Mouse (Mus musculus) neural tube, embryonic 15.5 days (tissue): ENCODE measurements around the gene Rad54l. TPM values are rescaled to one million over a fixed set of nuclear protein-coding genes. Genes with fewer than 3 reads are reported as not detected.
A peak's percentile ranks its signal among the peaks of the same experiment; 100 is the strongest.

Experiments
- ATAC-seq: fragments of 200-750 bp; cut with Nextera tagmentation; 2 replicates; pipeline ENCODE4 v1.8.0; 2017; ENCODE audit warnings: mild to moderate bottlenecking, moderate TSS enrichment, moderate library complexity; ENCODE audit not compliant: low FRiP score
- H3K27ac ChIP-seq: fragments of 300-500 bp; sonication (generic); replicated peaks from 2 replicates; pipeline ENCODE4 v1.5.1; 2015; ENCODE audit warnings: mild to moderate bottlenecking, inconsistent platforms
- H3K27me3 ChIP-seq: fragments of 300-500 bp; sonication (generic); replicated peaks from 2 replicates; pipeline ENCODE4 v1.6.1; 2015; ENCODE audit warnings: inconsistent platforms
- H3K36me3 ChIP-seq: fragments of 300-500 bp; sonication (generic); 2 replicates; pipeline ENCODE4 v1.6.1; 2015; ENCODE audit warnings: inconsistent platforms
- H3K4me1 ChIP-seq: fragments of 300-500 bp; sonication (generic); 2 replicates; pipeline ENCODE4 v1.6.1; 2015; ENCODE audit warnings: inconsistent platforms
- H3K4me2 ChIP-seq: fragments of 300-500 bp; sonication (generic); 2 replicates; pipeline ENCODE4 v1.6.1; 2015; ENCODE audit warnings: inconsistent platforms, mild to moderate bottlenecking, moderate library complexity
- H3K4me3 ChIP-seq: fragments of 300-500 bp; sonication (generic); replicated peaks from 2 replicates; pipeline ENCODE4 v1.5.1; 2015; ENCODE audit warnings: mild to moderate bottlenecking, inconsistent platforms
- H3K9ac ChIP-seq: fragments of 300-500 bp; sonication (generic); replicated peaks from 2 replicates; pipeline ENCODE4 v1.6.1; 2015; ENCODE audit warnings: mild to moderate bottlenecking, inconsistent platforms
- H3K9me3 ChIP-seq: fragments of 300-500 bp; sonication (generic); replicated peaks from 2 replicates; pipeline ENCODE4 v1.6.1; 2016; ENCODE audit warnings: inconsistent platforms
- WGBS: fragments of 180-500 bp; shearing (Covaris S2); methylation state at CpG from one replicate; pipeline ENCODE4 v1.1.7; 2015; ENCODE audit warnings: mixed read lengths; 5-methylcytosine and 5-hydroxymethylcytosine counted together
- polyA plus RNA-seq: library from polyadenylated mRNA; unstranded; fragments of >200 nt; fragmentation: Nextera tagmentation; extraction: Ambion mirVana; gene quantifications from 2 replicates; pipeline ENCODE4 v1.2.1, GENCODE M21; 2015

Rad54l gene
- polyA plus RNA-seq, 1 experiment from 2014 or later = 5.6 TPM

DNA sequence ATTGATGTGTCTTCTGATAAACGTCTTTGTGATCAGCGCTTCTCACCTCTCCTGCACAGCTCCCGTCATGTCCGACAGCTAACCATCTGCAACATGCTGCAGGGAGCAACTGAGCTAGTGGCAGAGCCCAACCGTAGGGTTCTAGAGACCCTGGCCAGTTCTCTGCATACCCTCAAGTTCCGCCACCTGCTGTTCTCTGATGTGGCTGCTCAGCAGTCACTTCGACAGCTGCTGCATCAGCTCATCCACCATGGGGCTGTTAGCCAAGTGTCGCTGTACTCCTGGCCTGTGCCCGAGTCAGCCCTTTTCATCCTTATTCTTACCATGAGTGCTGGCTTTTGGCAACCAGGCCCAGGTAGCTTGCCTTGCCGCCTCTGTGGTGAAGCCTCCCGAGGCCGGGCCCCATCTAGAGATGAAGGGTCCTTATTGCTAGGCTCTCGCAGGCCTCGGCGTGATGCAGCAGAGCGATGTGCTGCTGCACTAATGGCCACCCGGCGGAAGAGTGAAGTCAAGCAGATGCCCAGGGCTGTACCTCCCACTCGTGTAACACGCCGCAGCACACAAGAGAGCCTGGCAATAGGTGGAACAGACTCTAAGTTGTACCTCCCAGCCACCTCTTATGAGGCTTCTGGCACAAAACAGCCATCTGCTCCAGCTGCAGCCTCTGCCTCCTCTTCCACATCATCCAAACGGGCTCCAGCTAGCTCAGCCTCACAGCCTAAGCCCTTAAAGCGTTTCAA lies 34.8 kb downstream of the Rad54l start:
- Histone ChIP-seq H3K4me2 (no peak overlapping the region), H3K4me3 (no peak overlapping the region), H3K9me3 (no peaks in the 10 kb centered on the region), H3K4me1 (no peaks in the 10 kb centered on the region), H3K36me3 (peaks cover 86% of the 10 kb centered on the region), H3K27me3 (no peaks in the 10 kb centered on the region), H3K27ac (no peak overlapping the region), H3K9ac (no peak overlapping the region)
- WGBS = 92% methylated on average over 23 of the region's 23 CpGs
- ATAC-seq = no peak

DNA sequence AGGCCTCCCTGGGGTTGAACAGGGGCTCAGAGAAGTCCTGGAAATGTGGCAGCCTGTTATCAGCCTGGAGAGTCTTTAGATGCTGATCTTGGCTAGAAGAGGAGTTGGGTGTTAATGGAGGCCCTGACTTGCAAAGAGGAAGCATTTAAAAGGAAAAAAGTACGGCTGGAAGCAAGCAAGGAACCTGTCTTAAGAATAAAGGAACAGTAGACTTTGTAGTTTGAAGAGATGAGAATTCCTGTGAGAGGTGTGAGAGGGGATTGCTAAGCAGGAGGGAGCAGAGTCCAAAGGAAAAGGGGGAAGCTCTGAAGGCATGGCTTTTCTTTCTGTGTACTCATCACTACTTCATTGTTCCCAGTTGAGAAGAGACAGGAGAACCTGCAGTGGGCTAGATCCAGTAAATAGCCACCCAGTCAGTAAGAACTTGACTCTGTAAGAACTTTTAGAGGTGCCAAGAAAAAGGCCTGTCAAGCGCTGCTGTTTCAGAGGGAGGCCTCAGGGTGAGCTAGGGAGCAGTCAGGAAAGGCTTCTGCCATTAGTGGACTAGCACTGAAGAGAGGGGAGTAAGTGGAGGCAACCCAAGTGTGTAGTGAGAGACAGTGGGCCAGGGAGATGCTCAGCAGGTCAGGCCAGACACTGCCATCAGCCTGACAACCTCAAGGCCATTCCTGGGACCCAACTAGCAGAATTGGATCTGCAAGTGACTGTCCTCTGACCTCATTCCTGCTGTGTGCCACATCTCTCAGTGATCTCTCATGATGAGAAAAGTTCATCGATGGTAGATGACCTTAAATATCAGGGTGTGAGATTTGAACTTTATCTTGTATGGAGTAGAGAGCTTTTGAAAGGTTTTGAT lies 46.0 kb downstream of the Rad54l start:
- Histone ChIP-seq H3K27me3 (no peaks in the 10 kb centered on the region), H3K4me2 (peak overlapping the region; percentile 89), H3K4me1 (peaks cover 31% of the 10 kb centered on the region), H3K27ac (peak overlapping the region; percentile 95), H3K9me3 (no peaks in the 10 kb centered on the region), H3K36me3 (peaks cover 23% of the 10 kb centered on the region), H3K9ac (peak overlapping the region; percentile 97), H3K4me3 (peak overlapping the region; percentile 98)
- 71% methylated on average over 3 of the region's 3 CpGs for WGBS
- no peak for ATAC-seq

DNA sequence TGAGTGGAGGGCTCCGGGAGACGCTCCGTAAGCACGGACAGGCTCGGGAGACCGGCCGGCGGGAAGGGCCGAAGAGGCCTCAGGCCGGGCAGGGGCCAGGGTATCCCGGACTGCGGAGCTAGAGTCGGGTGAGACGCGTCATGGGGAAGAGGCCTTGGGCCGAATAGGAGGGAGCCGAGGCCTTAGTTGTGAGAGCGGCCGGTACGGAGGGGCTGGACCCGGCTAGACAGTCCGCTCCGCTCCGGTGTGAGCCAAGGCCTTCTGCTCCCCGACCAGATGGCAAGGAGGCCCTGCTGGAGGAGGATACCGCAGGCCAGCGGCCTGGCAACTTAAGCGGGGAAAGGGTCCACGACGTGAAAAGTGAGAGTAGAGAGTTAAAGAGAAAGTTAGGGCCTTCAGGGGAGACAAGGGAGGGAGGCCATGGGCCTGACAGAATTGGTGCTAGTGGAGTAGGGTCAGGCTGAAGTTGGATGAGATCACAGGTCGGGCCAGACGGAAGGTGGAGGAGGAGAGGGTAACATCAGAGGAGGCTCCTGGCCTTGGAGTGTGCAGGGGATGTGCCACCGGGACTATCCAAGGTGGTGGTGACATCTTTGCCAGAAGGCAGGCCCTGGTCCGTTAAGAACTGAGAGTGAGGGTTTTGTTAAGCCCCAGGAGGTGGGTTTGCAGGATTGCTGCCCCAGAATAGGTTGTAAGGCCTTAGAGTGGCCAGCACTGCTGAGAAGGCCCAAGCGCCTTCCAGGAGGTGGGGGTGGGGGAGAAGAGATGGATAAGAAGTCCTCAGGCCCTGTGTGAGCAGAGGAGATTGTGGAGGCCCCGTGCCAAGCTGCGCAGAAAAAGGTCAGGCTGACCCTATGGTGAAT lies 46.9 kb downstream of the Rad54l start:
- H3K27ac ChIP-seq = peak overlapping the region; percentile 95
- H3K9me3 ChIP-seq = no peaks in the 10 kb centered on the region
- H3K4me3 ChIP-seq = peak overlapping the region; percentile 98
- peak overlapping the region; percentile 89 for H3K4me2 ChIP-seq
- peaks cover 16% of the 10 kb centered on the region for H3K36me3 ChIP-seq
- H3K27me3 ChIP-seq = no peaks in the 10 kb centered on the region
- H3K4me1 ChIP-seq = peaks cover 35% of the 10 kb centered on the region
- peak overlapping the region; percentile 97 for H3K9ac ChIP-seq
- no peak; the same call in 1 of the 2 replicates for ATAC-seq
- 3% methylated on average over 37 of the region's 37 CpGs for WGBS

DNA sequence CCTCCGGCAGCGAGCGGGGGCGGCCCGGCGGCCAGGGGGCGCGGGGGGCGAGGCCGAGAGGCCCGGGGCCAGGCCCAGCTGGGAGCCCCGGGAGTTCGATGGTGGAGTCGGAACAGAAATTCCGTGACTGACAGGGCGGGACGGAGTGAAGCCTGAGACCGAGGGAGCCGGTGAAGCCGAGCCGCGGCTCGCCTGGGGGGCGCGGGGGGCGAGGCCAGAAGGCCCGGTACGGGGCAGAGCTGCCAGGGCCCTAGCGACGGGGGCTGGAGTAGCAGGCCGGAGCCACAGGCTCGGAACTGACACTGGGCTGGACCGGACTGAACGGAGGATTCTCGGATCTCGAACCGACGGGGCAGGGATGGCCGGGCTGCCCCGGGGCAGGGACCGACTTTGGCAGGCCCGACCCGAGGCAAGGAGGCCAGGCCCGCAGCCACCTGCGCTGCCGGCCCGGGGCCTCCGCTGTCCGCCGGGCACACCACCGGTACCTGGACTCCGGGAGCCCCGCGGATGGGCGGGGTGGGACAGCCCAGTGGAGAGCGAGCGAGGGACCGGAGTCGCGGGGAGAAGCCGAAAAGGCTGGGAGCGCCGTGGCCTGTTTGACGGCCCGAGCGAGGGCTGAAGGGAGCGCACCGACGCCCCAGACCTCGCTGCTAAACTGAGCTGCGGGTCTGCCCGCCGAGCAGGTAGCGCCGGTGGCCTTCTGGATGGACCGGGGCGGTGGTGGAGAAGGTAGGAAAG lies 47.7 kb downstream of the Rad54l start:
- peak overlapping the region; percentile 98 for H3K4me3 ChIP-seq
- WGBS = under 1% methylated on average over 75 of the region's 77 CpGs
- H3K9ac ChIP-seq = peak overlapping the region; percentile 97
- H3K27ac ChIP-seq = peak overlapping the region; percentile 95
- H3K4me1 ChIP-seq = peaks cover 35% of the 10 kb centered on the region
- no peaks in the 10 kb centered on the region for H3K27me3 ChIP-seq
- peaks cover 8% of the 10 kb centered on the region for H3K36me3 ChIP-seq
- H3K4me2 ChIP-seq = peak overlapping the region; percentile 89
- no peaks in the 10 kb centered on the region for H3K9me3 ChIP-seq
- ATAC-seq = peak; percentile 75

DNA sequence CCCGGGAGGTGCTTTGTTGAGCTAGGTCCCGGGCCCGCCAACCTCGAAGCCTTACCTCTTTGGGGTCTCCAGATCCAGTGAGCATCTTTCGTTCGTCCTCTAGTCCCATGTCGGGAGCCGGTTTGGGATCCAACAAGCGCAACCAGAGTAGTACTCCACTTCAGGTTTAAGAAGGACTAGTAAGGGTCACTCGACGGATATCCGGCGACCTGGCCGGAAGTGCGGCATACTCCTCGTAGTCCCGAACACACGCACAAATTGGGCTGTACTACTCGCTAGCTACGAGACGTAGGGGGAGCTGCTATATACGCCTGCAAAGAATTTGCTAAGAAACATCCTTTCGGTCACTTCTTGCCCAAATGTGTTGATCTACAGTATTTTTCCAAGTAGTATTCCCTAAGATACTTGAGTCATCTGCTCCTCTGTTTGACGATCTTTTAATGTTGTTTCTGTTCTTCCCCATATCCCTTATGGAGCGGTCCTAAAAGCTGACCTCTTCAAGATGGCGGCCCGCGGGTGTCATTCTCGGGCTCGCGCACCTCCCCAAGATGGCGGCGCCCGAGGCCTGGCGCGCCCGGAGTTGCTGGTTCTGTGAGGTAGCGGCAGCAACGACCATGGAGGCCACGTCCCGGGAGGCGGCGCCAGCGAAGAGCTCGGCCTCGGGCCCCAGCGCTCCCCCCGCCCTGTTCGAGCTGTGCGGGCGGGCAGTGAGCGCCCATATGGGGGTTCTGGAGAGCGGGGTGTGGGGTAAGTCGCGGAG lies 48.4 kb downstream of the Rad54l start, which contains the start of the genes Uqcrh and Lrrc41:
Uqcrh (minus strand) TSS at position 211 of the 760 bp plus-strand sequence.
Lrrc41 (plus strand) TSS at position 409 of the 760 bp plus-strand sequence.
- Histone ChIP-seq H3K27ac (peak within 1 kb of the TSS; percentile 95), H3K27me3 (no peaks in the 10 kb centered on the region), H3K4me1 (peaks cover 35% of the 10 kb centered on the region), H3K9ac (peak within 1 kb of the TSS; percentile 97), H3K9me3 (no peaks in the 10 kb centered on the region), H3K4me3 (peak within 1 kb of the TSS; percentile 98), H3K4me2 (peak within 1 kb of the TSS; percentile 89), H3K36me3 (peaks cover 5% of the 10 kb centered on the region)
- WGBS = under 1% methylated on average over 55 of the region's 55 CpGs
- ATAC-seq = peak; percentile 95

DNA sequence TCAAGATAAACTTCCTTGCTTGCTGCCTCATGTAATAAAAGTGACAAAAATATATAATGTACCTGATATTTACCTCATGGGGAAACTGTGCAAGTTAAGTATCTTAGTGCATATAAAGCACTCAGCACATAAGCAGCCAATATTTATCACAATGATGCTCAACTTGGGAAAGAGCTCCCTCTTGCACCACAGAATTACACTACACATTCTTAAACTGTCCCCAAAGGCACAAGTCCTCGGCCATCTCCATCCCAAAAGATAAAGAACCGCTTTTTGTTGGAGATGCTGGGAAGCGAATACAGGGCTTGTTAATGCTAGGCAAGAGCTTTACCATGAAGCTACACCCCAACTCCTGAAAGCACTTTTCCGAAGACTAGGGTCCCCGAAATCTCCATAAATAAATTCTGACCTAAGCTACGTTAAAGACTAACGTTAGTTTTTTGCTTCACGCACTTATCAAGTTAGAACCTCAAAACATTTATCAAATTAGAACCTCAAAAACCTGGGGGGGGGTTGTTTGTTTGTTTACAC lies 49.3 kb downstream of the Rad54l start:
- Histone ChIP-seq H3K9ac (peak overlapping the region; percentile 97), H3K27me3 (no peaks in the 10 kb centered on the region), H3K27ac (peak overlapping the region; percentile 95; the same call in 1 of the 2 replicates), H3K36me3 (peaks cover 12% of the 10 kb centered on the region), H3K4me1 (peaks cover 35% of the 10 kb centered on the region), H3K4me2 (peak overlapping the region; percentile 89), H3K4me3 (peak overlapping the region; percentile 98), H3K9me3 (no peaks in the 10 kb centered on the region)
- 2% methylated on average over 8 of the region's 8 CpGs for WGBS
- ATAC-seq = no peak

DNA sequence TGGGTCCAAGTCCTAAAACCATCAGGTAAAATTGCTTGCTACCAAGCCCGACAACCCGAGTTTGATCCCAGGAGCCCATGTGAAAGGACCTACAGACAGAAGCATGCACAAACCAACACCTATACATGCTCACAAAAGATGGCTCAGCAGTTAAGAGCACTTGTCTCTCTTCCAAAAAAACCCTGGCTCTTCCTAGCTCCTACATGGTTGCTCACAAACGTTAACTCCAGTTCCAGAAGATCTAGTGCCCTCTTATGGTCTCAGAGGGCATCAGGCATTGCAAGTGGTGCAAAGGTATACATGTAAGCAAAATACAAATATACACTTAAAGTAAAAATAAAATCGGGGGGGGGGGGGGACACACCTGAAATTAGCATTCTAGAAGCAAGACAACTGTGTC lies 50.3 kb downstream of the Rad54l start:
- Histone ChIP-seq H3K27me3 (no peaks in the 10 kb centered on the region), H3K36me3 (peaks cover 22% of the 10 kb centered on the region), H3K27ac (no peak overlapping the region), H3K9me3 (no peaks in the 10 kb centered on the region), H3K9ac (no peak overlapping the region), H3K4me1 (peaks cover 35% of the 10 kb centered on the region), H3K4me3 (no peak overlapping the region), H3K4me2 (peak overlapping the region; percentile 89)
- no peak for ATAC-seq
- 60% methylated on average over 4 of the region's 4 CpGs for WGBS

DNA sequence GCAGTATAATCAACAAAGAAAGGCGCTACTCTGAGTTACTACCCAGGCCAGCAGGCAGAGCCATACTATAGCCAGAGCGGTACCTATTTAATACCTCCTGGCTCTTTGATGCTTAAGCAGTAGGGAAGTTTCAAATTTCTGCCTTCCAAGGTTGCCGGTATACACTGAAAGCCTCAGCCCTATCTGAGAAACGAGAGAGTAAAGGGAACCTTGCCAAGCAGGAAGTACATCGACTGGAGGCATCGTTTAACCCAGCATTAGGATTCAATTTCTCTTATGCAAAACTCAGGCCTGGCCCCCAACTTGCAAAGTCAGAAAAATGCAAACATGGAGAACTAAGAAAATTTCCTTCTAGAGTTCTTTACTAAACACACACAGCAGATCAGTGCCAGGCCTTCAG lies 53.4 kb downstream of the Rad54l start:
- Histone ChIP-seq H3K27ac (no peak overlapping the region), H3K4me1 (peaks cover 21% of the 10 kb centered on the region), H3K4me2 (no peak overlapping the region), H3K4me3 (no peak overlapping the region), H3K27me3 (no peaks in the 10 kb centered on the region), H3K9ac (no peak overlapping the region), H3K9me3 (no peaks in the 10 kb centered on the region), H3K36me3 (peaks cover 41% of the 10 kb centered on the region)
- no peak for ATAC-seq
- 91% methylated on average over 6 of the region's 6 CpGs for WGBS

DNA sequence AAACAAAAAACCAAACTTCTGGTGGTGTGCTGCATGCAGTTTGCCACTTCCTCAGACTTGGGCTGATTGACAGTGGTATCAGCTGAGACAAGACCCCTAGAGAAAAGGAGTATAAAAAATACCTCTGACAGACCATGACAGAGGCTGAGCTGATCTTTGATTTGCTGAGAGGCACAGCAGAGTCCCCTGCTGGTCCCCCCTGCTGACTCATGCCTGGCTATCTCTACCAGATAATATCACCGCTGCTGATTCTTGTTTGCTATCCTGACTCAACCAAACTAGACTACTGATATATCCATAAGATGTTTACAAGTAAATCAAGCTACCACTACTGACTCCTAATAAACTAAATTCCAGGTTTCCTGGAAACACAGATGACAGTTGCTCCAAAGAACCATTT lies 59.6 kb downstream of the Rad54l start:
- Histone ChIP-seq H3K27me3 (no peaks in the 10 kb centered on the region), H3K9me3 (no peaks in the 10 kb centered on the region), H3K9ac (no peak overlapping the region), H3K4me1 (no peaks in the 10 kb centered on the region), H3K27ac (no peak overlapping the region), H3K4me3 (no peak overlapping the region), H3K4me2 (no peak overlapping the region), H3K36me3 (peaks cover 25% of the 10 kb centered on the region)
- no peak for ATAC-seq
- WGBS = 63% methylated on average over 1 of the region's 1 CpGs
